Mouse (Mus musculus): ENCODE measurements around the gene Slc10a4. TPM values are rescaled to one million over a fixed set of nuclear protein-coding genes. Genes with fewer than 3 reads are reported as not detected.

Gene Slc10a4
- 3.2 TPM for polyA plus RNA-seq (2014; fragmentation: Illumina TruSeq; extraction: RNeasy Lipid Tissue Mini Kit (QIAGEN cat#74804); ENCODE audit: low replicate concordance)

DNA sequence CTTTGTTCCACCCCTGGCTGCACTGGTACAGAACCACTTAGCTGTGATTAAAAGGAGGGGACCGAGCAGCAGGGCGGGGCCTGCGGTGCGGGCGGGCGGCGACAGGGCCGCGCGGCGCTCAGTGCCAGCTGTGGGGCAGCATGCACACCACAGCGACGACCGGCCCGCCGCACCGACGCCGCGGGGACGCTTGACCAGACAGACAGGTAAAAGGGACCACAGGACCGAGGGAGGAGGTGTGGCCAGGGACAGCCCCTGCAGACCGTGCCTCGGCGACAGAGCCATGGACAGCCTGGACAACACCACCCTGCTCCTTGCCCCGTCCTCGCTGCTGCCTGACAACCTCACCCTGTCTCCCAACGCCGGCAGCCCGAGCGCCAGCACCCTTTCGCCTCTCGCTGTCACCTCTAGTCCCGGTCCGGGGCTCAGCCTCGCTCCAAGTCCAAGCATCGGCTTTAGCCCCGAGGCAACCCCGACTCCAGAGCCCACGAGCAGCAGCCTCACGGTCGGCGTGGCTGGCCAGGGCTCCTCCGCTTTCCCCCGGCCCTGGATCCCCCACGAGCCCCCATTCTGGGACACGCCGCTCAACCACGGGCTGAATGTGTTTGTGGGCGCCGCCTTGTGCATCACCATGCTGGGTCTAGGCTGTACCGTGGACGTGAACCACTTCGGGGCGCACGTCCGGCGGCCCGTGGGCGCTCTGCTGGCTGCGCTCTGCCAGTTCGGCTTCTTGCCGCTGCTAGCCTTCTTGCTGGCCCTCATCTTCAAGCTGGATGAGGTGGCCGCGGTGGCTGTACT lies at the start of gene Slc10a4:
Slc10a4 (plus strand) TSS at position 100 of the 798 bp plus-strand sequence.

DNA sequence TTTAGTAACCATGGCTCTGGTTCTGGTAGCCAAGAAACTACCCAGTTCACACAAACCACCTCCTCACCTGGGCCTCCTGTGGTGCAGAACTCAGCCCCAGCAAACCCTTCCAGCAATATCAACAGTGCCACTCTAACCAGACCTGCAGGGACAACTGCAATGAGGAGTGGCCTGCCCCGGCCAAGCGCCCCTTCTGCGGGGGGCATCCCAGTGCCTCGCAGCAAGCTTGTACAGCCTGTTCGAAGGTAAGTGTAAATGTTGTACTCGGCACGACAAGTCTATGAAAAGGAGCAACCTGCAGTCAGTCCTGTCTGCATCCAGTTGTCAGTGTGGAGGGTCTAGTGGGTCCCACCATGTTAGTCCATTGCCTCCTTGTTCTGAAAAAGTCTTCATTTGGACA lies 32.1 kb upstream of the Slc10a4 start, which contains the start of gene Gm10135:
Gm10135 (minus strand) TSS at position 101 of the 400 bp plus-strand sequence.

Other genes starting within 250 kb of the Slc10a4 start
- 36.8 TPM for gene Tec, start 138.4 kb upstream of the Slc10a4 start, polyA plus RNA-seq (2014; fragmentation: Illumina TruSeq; extraction: RNeasy Lipid Tissue Mini Kit (QIAGEN cat#74804); ENCODE audit: low replicate concordance)
- 129 TPM for gene Slain2, start 92.6 kb upstream of the Slc10a4 start, polyA plus RNA-seq (2014; fragmentation: Illumina TruSeq; extraction: RNeasy Lipid Tissue Mini Kit (QIAGEN cat#74804); ENCODE audit: low replicate concordance)
- not detected for gene Gm10135, start 32.2 kb upstream of the Slc10a4 start, polyA plus RNA-seq (2014; fragmentation: Illumina TruSeq; extraction: RNeasy Lipid Tissue Mini Kit (QIAGEN cat#74804); ENCODE audit: low replicate concordance)
- 119 TPM for gene Fryl, start 249.7 kb downstream of the Slc10a4 start, polyA plus RNA-seq (2014; fragmentation: Illumina TruSeq; extraction: RNeasy Lipid Tissue Mini Kit (QIAGEN cat#74804); ENCODE audit: low replicate concordance)